Mouse (Mus musculus) urinary bladder, postnatal 14 days (tissue): ENCODE measurements around the gene Sumo3.

Experiments used
- DNase-seq: peaks from one replicate; pipeline ENCODE4 v3.0.0; 2021; ENCODE audit warnings: low spot score

Sumo3 gene

DNA sequence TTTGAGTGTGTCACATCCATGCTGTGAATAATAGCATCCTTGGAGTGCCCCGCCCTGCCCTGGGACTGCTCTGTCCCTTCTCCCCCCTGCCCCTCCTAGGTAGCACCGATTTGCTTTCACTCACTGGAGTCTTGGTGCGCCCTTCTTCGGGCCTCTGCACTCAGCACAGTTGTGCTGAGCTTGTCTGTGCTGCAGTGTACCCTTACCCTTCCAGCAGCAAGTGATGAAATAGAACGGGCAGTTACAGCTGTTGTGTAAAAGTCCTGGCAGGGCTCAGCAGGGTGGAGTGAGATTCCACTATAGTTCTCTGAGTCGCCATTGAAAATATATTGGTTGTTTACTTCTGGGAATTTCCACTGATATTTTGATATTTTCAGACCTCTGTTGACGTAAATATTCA is 20.1 kb downstream of the Sumo3 start:
- no peak for DNase-seq

DNA sequence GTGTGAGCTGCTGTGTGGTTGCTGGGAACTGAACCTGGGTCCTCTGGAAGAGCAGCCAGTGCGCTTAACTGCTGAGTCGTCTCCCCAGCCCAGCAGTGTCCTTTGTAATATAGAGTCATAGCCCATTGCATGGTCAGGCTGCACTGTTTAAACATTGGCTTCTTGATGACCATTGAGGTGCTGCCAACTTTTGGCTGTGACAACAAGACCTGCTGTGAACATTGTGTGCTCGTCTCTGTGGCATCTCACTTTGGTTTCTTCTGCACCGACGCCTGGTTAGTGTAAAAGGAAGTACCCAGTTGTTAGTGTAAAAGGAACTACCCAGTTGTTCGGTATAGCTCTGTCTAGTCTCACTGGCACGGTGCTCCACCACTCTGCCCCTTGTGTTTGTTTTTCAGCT is 20.7 kb downstream of the Sumo3 start:
- DNase-seq, result no peak

GRCm38 (mm10) chr10:77627497-77627896 is 21.6 kb downstream of the Sumo3 start:
- peak; percentile 82 for DNase-seq

DNA sequence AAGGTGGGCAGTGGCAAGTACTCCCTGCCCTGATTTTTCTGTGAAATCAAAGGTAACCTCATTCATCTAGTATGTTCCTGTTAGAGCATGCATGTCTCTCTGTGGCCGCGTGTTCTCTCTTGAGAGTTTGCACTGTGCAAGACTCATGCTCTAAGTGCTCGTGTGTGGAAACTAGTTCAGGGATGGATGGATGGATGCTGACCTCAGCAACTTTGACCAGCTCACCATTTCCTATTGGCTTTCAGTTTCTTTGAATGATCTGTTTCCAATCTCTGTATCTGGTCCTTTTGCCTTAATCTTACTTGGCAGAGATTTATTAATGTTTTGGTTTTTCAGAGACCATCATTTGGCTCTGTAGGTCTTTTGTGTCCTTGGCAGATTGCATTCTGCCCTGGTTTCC is 23.3 kb downstream of the Sumo3 start:
- DNase-seq, result no peak

DNA sequence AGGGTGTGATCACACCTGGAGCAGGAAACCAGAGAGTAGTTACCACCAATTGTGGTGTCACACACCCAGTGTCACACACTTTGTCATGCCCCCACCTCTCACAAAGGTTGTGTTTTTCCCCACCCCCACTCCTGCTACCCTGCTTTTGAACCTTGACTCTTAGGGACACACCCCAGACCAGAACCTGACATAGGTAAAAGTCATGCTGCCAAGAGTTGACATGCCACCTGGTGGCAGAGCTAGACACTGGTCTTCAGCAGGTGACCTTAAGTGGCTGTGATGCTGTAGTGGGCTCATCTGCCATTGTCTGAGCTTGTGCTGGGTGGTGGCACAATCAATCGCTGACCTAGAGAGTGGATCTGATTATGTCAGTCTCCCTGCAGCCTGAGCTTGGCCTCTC is 24.1 kb downstream of the Sumo3 start:
- no peak for DNase-seq

- DNase-seq, result peak; percentile 35
These were observed 28.1 kb downstream of the Sumo3 start for GRCm38 (mm10) chr10:77634016-77634415.

- no peak for DNase-seq
These were observed 28.7 kb downstream of the Sumo3 start for GRCm38 (mm10) chr10:77634452-77635231.

- no peak for DNase-seq
These were observed 30.5 kb downstream of the Sumo3 start for GRCm38 (mm10) chr10:77636234-77636922.

DNA sequence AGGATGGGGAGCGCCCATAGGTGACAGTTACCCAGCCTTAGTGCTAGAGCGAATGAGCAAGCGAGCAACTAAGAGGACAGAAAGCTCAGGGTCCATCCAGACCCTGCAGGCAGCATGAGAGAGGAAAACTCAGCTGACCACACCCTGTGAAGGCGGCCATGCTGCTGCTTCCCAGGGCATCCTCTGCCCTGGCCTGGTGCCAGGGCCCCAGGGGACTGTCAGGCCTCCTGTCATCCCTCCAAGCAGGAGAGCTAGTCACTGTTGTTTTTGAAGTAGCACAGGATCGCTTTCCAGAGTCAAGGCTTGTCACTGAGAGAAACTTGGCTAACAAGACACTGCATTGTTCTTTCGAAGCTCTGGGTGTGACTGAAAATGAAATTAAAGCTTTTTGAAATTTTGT is 33.1 kb downstream of the Sumo3 start:
- no peak for DNase-seq

DNA sequence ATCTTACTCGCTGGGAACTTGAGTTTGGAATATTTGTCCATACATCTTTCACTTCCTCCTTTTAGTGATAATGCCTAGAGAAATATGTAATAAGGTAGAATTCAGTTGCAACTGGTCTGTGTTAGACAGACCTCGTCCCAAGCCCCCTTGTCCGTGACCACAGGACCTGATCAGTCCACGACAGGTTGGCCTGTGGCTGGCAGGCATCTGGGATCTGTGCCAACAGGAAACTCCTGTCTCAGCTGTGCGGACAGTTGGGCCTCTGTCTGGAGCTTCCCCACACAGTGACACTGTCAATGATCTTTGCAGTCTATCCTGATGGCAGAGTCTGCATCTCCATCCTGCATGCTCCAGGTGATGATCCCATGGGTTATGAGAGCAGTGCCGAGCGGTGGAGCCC is 37.3 kb downstream of the Sumo3 start:
- DNase-seq, result no peak

GRCm38 (mm10) chr10:77645571-77645970 is 39.7 kb downstream of the Sumo3 start:
- no peak for DNase-seq

DNA sequence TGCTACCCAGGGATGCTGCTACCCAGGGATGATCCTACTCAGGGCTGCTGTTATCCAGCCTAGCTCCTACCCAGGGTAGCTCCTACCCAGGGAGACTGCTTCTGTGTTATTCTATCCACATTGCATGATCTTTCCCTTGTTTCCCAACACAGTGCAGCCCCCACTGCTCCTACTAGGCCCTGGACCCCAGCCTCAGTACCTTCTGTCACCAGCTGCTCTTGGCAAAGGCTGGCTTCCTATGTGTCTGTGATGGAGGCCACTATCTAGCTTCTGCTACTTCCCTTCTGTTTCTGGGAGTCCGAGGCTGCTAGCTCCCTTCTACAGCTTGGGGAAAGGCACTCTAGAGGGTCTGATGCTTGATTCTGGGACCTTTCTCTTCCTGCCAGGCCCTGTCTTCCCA is 41.6 kb downstream of the Sumo3 start:
- DNase-seq, result no peak

DNA sequence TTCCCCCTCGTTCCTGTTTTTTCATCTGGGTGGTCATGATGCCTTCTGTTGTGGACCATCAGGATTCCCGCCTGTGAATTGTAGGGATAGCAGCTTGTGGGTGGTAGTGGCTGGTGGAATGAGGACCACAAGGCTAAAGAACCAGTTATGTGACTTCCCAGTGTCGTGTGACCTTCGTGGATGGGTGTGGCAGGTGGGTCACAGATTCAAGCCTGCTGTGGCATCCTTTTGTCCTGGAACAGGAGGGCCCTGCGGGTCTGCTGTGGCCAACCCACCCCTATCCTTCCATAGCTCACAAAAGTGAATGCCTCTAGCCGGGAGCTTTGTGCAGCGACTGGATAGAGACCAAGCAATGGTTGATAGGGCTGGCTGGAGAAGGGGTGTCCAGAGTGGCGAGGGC is 42.0 kb downstream of the Sumo3 start:
- no peak for DNase-seq

GRCm38 (mm10) chr10:77652046-77652445 is 46.1 kb downstream of the Sumo3 start:
- DNase-seq, result no peak

DNA sequence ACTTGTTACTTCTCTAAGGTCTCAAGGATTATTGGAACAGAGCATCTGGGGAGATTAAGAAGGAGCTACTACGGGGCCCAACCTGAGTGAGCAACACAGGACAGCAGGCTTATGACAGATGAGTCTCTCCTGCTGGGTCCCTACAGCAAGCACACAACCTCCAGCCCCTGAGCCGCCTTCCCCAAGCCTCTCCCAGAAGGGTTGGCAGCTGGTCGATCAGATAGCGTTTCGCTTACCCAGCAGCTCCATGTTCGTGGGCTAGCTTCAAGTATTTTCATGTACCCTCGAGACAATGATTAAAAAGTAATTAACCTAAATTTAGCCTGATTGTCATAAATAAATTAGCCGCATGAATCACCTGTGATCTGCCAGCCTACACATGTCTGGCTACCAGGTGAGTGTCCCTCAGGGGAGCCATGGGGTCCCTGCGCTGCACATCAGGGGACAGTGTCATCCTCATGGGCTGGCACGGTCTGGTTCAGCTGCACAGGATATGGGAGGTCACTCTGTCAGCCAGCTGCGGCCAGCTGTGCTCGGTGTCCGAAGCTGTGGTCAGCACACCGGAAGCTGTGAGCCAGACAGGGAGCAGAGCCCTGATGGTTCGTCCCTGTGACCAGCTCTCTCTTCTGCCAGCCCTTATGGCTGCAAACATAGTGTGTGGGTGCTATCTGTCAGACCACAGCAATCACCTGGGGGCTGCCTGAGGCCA is 52.5 kb downstream of the Sumo3 start:
- peak; percentile 36 for DNase-seq

GRCm38 (mm10) chr10:77663949-77664665 is 58.2 kb downstream of the Sumo3 start:
- no peak for DNase-seq

GRCm38 (mm10) chr10:77666342-77666741 is 60.4 kb downstream of the Sumo3 start:
- no peak for DNase-seq

DNA sequence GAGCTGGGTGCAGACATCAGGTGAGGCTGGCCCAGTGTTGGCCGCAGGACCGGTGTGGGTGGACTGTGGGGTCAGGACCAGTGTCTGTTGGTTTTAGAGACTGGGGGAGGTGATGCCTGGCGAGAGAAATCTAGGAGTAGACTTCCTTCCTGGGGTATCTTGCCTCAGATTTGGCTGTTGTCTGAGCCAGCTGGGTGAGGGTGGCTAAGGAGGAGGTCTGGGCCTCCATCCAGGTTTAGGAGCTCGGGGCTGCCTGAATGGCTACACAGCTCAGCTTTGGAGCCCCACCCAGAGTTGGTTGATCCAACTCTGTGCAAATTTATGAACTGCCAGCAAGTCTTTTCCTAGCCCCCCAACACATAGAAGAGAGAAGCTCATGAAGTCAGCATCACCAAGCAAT is 61.5 kb downstream of the Sumo3 start:
- DNase-seq, result no peak
